ENCODE assay signal across 9 mouse cellular contexts in the genomic region with DNA sequence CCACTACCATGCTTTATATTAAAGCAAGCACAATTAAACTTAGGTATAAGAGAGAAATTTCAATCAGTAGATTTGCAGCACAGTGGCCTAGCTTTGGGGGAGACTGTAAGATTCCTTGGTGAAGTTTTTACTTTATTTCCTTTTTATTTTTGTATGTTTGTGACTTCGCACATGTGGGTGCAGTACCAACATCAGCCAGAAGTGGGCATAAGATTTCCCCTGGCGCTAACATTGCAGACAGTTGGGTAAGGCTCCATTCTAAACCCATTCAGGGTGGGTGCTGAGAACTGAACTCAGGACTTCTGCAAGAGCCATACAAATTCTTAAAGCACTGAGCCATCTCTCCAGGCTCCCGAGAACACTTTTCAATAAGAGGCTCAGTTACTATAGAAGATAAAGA.
DNase-seq lines count a peak whose midpoint lies in the region; ATAC-seq and TF ChIP-seq lines count a peak whose summit lies in the region.
"Had no signal": no experiment of that assay in that cellular context is flagged by ENCODE, and none has a peak within 500 bp of the region (broad histone marks: within the 10 kb centered on the region; RNA-seq: fewer than 3 reads in every experiment).

No protein-coding gene starts in this region.

- no peak for DNase-seq in forebrain, postnatal 0 days
- no peak for DNase-seq in forebrain, embryonic 14.5 days (ENCODE audit: low spot score)
- no peak for DNase-seq in lung, postnatal 0 days (ENCODE audit: low spot score)
- DNase-seq in lung, postnatal 14 days: no peak
- DNase-seq in brain, embryonic 14.5 days (ENCODE audit: low read depth): no peak
- peak; percentile 43 for DNase-seq in splenic B cell, adult 2 months (ENCODE audit: low read depth, low spot score)
- no peak for DNase-seq in frontal cortex, postnatal 10 days (ENCODE audit: low spot score in 2 of 2)

- H3K36me3 ChIP-seq in forebrain, postnatal 0 days (ENCODE audit: insufficient read depth): no peaks in the 10 kb centered on the region
- no peaks in the 10 kb centered on the region for H3K36me3 ChIP-seq in forebrain, embryonic 14.5 days (ENCODE audit: control insufficient read depth, insufficient read depth, low read length)
- no peaks in the 10 kb centered on the region for H3K36me3 ChIP-seq in lung, postnatal 0 days (ENCODE audit: insufficient read depth, low read length)
- H3K36me3 ChIP-seq in splenic B cell, adult 2 months (ENCODE audit: control insufficient read depth, insufficient read depth, low read length, poor library complexity, severe bottlenecking): peaks cover 10% of the 10 kb centered on the region

- H3K27ac ChIP-seq in forebrain, postnatal 0 days (ENCODE audit: low read depth, low read length): no peak overlapping the region
- H3K27ac ChIP-seq in forebrain, embryonic 14.5 days (ENCODE audit: low read depth, low read length): no peak overlapping the region
- H3K27ac ChIP-seq in lung, postnatal 0 days (ENCODE audit: low read length): no peak overlapping the region

- no peaks in the 10 kb centered on the region for H3K9me3 ChIP-seq in forebrain, postnatal 0 days (ENCODE audit: low read length)
- H3K9me3 ChIP-seq in forebrain, embryonic 14.5 days (replicated peaks; ENCODE audit: control insufficient read depth, low read length): no peaks in the 10 kb centered on the region
- no peaks in the 10 kb centered on the region for H3K9me3 ChIP-seq in lung, postnatal 0 days (ENCODE audit: low read length)

- no peaks in the 10 kb centered on the region for H3K27me3 ChIP-seq in forebrain, postnatal 0 days (ENCODE audit: insufficient read depth, low read length)
- no peaks in the 10 kb centered on the region for H3K27me3 ChIP-seq in forebrain, embryonic 14.5 days (replicated peaks; ENCODE audit: control insufficient read depth, insufficient read depth, low read length)
- H3K27me3 ChIP-seq in lung, postnatal 0 days (replicated peaks; ENCODE audit: insufficient read depth, low read length): no peaks in the 10 kb centered on the region
- H3K27me3 ChIP-seq in splenic B cell, adult 2 months (ENCODE audit: control insufficient read depth, insufficient read depth, low read length, poor library complexity, severe bottlenecking): no peaks in the 10 kb centered on the region

- WGBS in forebrain, postnatal 0 days: 94% methylated on average over 3 of the region's 3 CpGs
- 87% methylated on average over 3 of the region's 3 CpGs for WGBS in forebrain, embryonic 14.5 days
- 89% methylated on average over 3 of the region's 3 CpGs for WGBS in lung, postnatal 0 days

- ATAC-seq in forebrain, postnatal 0 days: no peak
- ATAC-seq in forebrain, embryonic 14.5 days: no peak
- ATAC-seq in lung, postnatal 0 days: no peak
- ATAC-seq in frontal cortex, adult (ENCODE audit: low TSS enrichment): no peak

- H3K9ac ChIP-seq in forebrain, postnatal 0 days: no peak overlapping the region
- no peak overlapping the region for H3K9ac ChIP-seq in forebrain, embryonic 14.5 days (ENCODE audit: low read length)
- no peak overlapping the region for H3K9ac ChIP-seq in lung, postnatal 0 days (replicated peaks; ENCODE audit: low read depth)

- no peak for TF ChIP-seq POLR2A in brain, embryonic 14.5 days (IDR thresholded peaks at IDR 0.05; ENCODE audit: borderline replicate concordance, extremely low read depth, insufficient read depth, insufficient read length, poor library complexity, severe bottlenecking)

- TF ChIP-seq EP300 in lung, postnatal 0 days (IDR thresholded peaks at IDR 0.05): no peak

- H3K4me2 ChIP-seq in forebrain, postnatal 0 days (ENCODE audit: low read depth): no peak overlapping the region
- no peak overlapping the region for H3K4me2 ChIP-seq in forebrain, embryonic 14.5 days (ENCODE audit: low read length)
- no peak overlapping the region for H3K4me2 ChIP-seq in lung, postnatal 0 days (replicated peaks; ENCODE audit: low read depth, low read length)

- peak; percentile 41 for TF ChIP-seq CTCF in forebrain, postnatal 0 days (IDR thresholded peaks at IDR 0.05; ENCODE audit: low read depth)
- peak; percentile 53 for TF ChIP-seq CTCF in lung, postnatal 0 days (IDR thresholded peaks at IDR 0.05)
- TF ChIP-seq CTCF in brain, embryonic 14.5 days (IDR thresholded peaks at IDR 0.05; ENCODE audit: borderline replicate concordance, extremely low read depth, insufficient read depth, insufficient read length): peak; percentile 58; the same call in 1 of the 2 replicates

- H3K4me1 ChIP-seq in forebrain, postnatal 0 days (ENCODE audit: insufficient read depth): no peaks in the 10 kb centered on the region
- peaks cover 5% of the 10 kb centered on the region; the same call in 1 of the 2 replicates for H3K4me1 ChIP-seq in forebrain, embryonic 14.5 days (ENCODE audit: control insufficient read depth, insufficient read depth, low read length)
- no peaks in the 10 kb centered on the region for H3K4me1 ChIP-seq in lung, postnatal 0 days (ENCODE audit: insufficient read depth, low read depth, low read length)

- H3K4me3 ChIP-seq in forebrain, postnatal 0 days (ENCODE audit: low read depth, low read length): no peak overlapping the region
- H3K4me3 ChIP-seq in forebrain, embryonic 14.5 days (ENCODE audit: low read depth, low read length): no peak overlapping the region
- no peak overlapping the region for H3K4me3 ChIP-seq in lung, postnatal 0 days (ENCODE audit: low read depth, low read length)
- H3K4me3 ChIP-seq: myocyte had no signal
